Mouse (Mus musculus) embryo, embryonic 10 days (tissue): ENCODE measurements around the gene Calr4.

Experiments
- DNase-seq: peaks from one replicate; pipeline ENCODE4 v3.0.0-alpha.2; 2015; ENCODE audit warnings: low spot score

The Calr4 gene

GRCm38 (mm10) chr4:109279689-109280458, 45.6 kb downstream of the Calr4 start, which contains the start of gene Eps15:
TSS of gene Eps15 (plus strand) at chr4:109280268.
- DNase-seq, result peak; percentile 93

- DNase-seq, result peak; percentile 53
Measured at GRCm38 (mm10) chr4:109280459-109281160, 46.3 kb downstream of the Calr4 start.

GRCm38 (mm10) chr4:109281161-109281560, 46.9 kb downstream of the Calr4 start:
- no peak for DNase-seq

GRCm38 (mm10) chr4:109281946-109282345, 47.7 kb downstream of the Calr4 start:
- no peak for DNase-seq

GRCm38 (mm10) chr4:109294629-109295028, 60.3 kb downstream of the Calr4 start:
- DNase-seq, result no peak

- no peak for DNase-seq
Measured at GRCm38 (mm10) chr4:109296510-109296909, 62.2 kb downstream of the Calr4 start.

GRCm38 (mm10) chr4:109299136-109299535, 64.9 kb downstream of the Calr4 start:
- no peak for DNase-seq
